Mouse (Mus musculus): ENCODE results near the gene Lsp1.

Gene Lsp1

GRCm38 (mm10) chr7:142478001-142478400, 17.4 kb downstream of the Lsp1 start:
- DNase-seq: no peak

- no peak for DNase-seq
Measured at GRCm38 (mm10) chr7:142478574-142478973, 18.0 kb downstream of the Lsp1 start.

- DNase-seq: no peak
Measured at GRCm38 (mm10) chr7:142479307-142479706, 18.7 kb downstream of the Lsp1 start.

GRCm38 (mm10) chr7:142479886-142480285, 19.3 kb downstream of the Lsp1 start:
- DNase-seq: no peak

- DNase-seq: no peak
Measured at GRCm38 (mm10) chr7:142480661-142481060, 20.1 kb downstream of the Lsp1 start.

GRCm38 (mm10) chr7:142481186-142481567, 20.6 kb downstream of the Lsp1 start:
- peak; percentile 89 for DNase-seq

- peak; percentile 82 for DNase-seq
Measured at GRCm38 (mm10) chr7:142481568-142482255, 21.1 kb downstream of the Lsp1 start.

GRCm38 (mm10) chr7:142482256-142482609, 21.6 kb downstream of the Lsp1 start:
- DNase-seq: peak; percentile 70

GRCm38 (mm10) chr7:142483136-142483535, 22.5 kb downstream of the Lsp1 start:
- DNase-seq: peak; percentile 30

GRCm38 (mm10) chr7:142484780-142485179, 24.2 kb downstream of the Lsp1 start:
- DNase-seq: no peak

GRCm38 (mm10) chr7:142486751-142487162, 26.1 kb downstream of the Lsp1 start:
- DNase-seq: no peak

- DNase-seq: peak; percentile 62
Measured at GRCm38 (mm10) chr7:142487341-142487859, 26.8 kb downstream of the Lsp1 start.

- no peak for DNase-seq
Measured at GRCm38 (mm10) chr7:142488053-142488452, 27.4 kb downstream of the Lsp1 start.

GRCm38 (mm10) chr7:142493535-142493934, 32.9 kb downstream of the Lsp1 start:
- DNase-seq: no peak

- DNase-seq: no peak
Measured at GRCm38 (mm10) chr7:142496158-142496557, 35.5 kb downstream of the Lsp1 start.

GRCm38 (mm10) chr7:142496800-142497199, 36.2 kb downstream of the Lsp1 start:
- DNase-seq: no peak

GRCm38 (mm10) chr7:142497775-142498174, 37.2 kb downstream of the Lsp1 start:
- DNase-seq: peak; percentile 67

- no peak for DNase-seq
Measured at GRCm38 (mm10) chr7:142498575-142498974, 38.0 kb downstream of the Lsp1 start, which contains the start of gene Tnnt3. Gene Tnnt3, plus strand, starts transcription at chr7:142498836.

- no peak for DNase-seq
Measured at GRCm38 (mm10) chr7:142499010-142499721, 38.6 kb downstream of the Lsp1 start.

GRCm38 (mm10) chr7:142500032-142500431, 39.4 kb downstream of the Lsp1 start:
- no peak for DNase-seq

- no peak for DNase-seq
Measured at GRCm38 (mm10) chr7:142503206-142503605, 42.6 kb downstream of the Lsp1 start.

- DNase-seq: no peak
Measured at GRCm38 (mm10) chr7:142505942-142506341, 45.3 kb downstream of the Lsp1 start.

- no peak for DNase-seq
Measured at GRCm38 (mm10) chr7:142506501-142506900, 45.9 kb downstream of the Lsp1 start.

- no peak for DNase-seq
Measured at GRCm38 (mm10) chr7:142507453-142507852, 46.8 kb downstream of the Lsp1 start.
